Mouse (Mus musculus) CD4-positive naive resting alpha-beta T cell, adult 76 days (primary cell): ENCODE results near the gene 2410004P03Rik. TPM values are rescaled to one million over a fixed set of nuclear protein-coding genes. Genes with fewer than 3 reads are reported as not detected.

Experiments used
- total RNA-seq: library from RNA; stranded (reverse); gene quantifications from one replicate; pipeline ENCODE4 v1.2.4, GENCODE M21; 2023

Gene 2410004P03Rik
- total RNA-seq = 1.3 TPM

GRCm38 (mm10) chr12:17011100-17011870 lies at the start of gene 2410004P03Rik:
Gene 2410004P03Rik (minus strand): TSS chr12:17011727.

GRCm38 (mm10) chr12:16999739-17000497 lies 11.6 kb downstream of the 2410004P03Rik start, which contains the start of gene Pqlc3:
Gene Pqlc3 (minus strand): TSS chr12:17000408.

Other genes with a start within 250 kb of the 2410004P03Rik start
- gene Greb1, start 210.8 kb downstream of the 2410004P03Rik start, total RNA-seq = 4.1 TPM
- gene E2f6, start 200.8 kb downstream of the 2410004P03Rik start, total RNA-seq = 13.0 TPM
- 45.4 TPM for gene Rock2, start 116.8 kb downstream of the 2410004P03Rik start, total RNA-seq
- 9.1 TPM for gene Pqlc3, start 11.3 kb downstream of the 2410004P03Rik start, total RNA-seq
- 0.35 TPM for gene Kcnf1, start 165.2 kb upstream of the 2410004P03Rik start, total RNA-seq